Mouse (Mus musculus): ENCODE results near the gene Capg. TPM values are rescaled to one million over a fixed set of nuclear protein-coding genes. Genes with fewer than 3 reads are reported as not detected.

Capg gene
- polyA plus RNA-seq, 1 experiment from 2014 or later = 8.6 TPM

DNA sequence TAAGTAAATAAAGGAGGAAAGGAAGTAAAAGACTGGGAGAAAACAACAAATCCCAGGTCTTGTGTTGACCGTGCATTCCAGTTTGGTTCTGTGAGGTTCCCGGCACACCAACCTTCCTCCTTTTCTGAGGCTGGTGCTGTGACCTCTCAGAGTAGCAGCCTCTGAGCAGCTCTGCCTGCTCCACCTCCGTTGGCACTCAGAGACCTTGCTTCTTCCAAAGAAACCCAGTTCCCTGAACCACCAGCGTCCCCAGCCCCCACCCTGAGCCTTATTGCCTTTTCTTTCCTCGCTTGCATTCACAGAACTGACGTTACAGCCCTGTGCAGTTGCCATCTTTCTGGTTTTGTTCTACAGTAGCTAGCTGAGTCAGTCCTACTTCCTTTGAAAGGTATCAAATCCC is 56.0 kb downstream of the Capg start:
- H3K27me3 ChIP-seq (ENCODE audit: control insufficient read depth, insufficient read depth, low read length) = no peaks in the 10 kb centered on the region
- H3K9ac ChIP-seq (replicated peaks; ENCODE audit: low read length) = no peak overlapping the region
- DNase-seq (no peak), ATAC-seq (ENCODE audit: low FRiP score, low TSS enrichment) (no peak)
- no peak overlapping the region for H3K27ac ChIP-seq (replicated peaks; ENCODE audit: low read depth, low read length)
- H3K4me3 ChIP-seq (replicated peaks; ENCODE audit: low read depth, low read length) = no peak overlapping the region
- H3K4me2 ChIP-seq (ENCODE audit: low read length) = no peak overlapping the region
- 78% methylated on average over 6 of the region's 6 CpGs for WGBS
- no peaks in the 10 kb centered on the region for H3K9me3 ChIP-seq (ENCODE audit: control insufficient read depth, low read length)
- peaks cover 3% of the 10 kb centered on the region; the same call in 1 of the 2 replicates for H3K36me3 ChIP-seq (ENCODE audit: control insufficient read depth, insufficient read depth, low read length)
- H3K4me1 ChIP-seq (ENCODE audit: control insufficient read depth, insufficient read depth, low read length) = peaks cover 13% of the 10 kb centered on the region; the same call in 1 of the 2 replicates

- H3K27me3 ChIP-seq (ENCODE audit: control insufficient read depth, insufficient read depth, low read length) = no peaks in the 10 kb centered on the region
- H3K4me3 ChIP-seq (replicated peaks; ENCODE audit: low read depth, low read length) = no peak overlapping the region
- H3K36me3 ChIP-seq (ENCODE audit: control insufficient read depth, insufficient read depth, low read length) = peaks cover 6% of the 10 kb centered on the region
- no peak overlapping the region for H3K27ac ChIP-seq (replicated peaks; ENCODE audit: low read depth, low read length)
- WGBS = 87% methylated on average over 12 of the region's 12 CpGs
- H3K9ac ChIP-seq (replicated peaks; ENCODE audit: low read length) = no peak overlapping the region
- peaks cover 13% of the 10 kb centered on the region; the same call in 1 of the 2 replicates for H3K4me1 ChIP-seq (ENCODE audit: control insufficient read depth, insufficient read depth, low read length)
- H3K9me3 ChIP-seq (ENCODE audit: control insufficient read depth, low read length) = no peaks in the 10 kb centered on the region
- no peak overlapping the region for H3K4me2 ChIP-seq (ENCODE audit: low read length)
- DNase-seq (no peak), ATAC-seq (ENCODE audit: low FRiP score, low TSS enrichment) (no peak)
These were observed 56.6 kb downstream of the Capg start for GRCm38 (mm10) chr6:72600771-72601170.

GRCm38 (mm10) chr6:72601732-72602131 is 57.5 kb downstream of the Capg start:
- Histone ChIP-seq H3K27me3 (ENCODE audit: control insufficient read depth, insufficient read depth, low read length) (no peaks in the 10 kb centered on the region), H3K4me2 (ENCODE audit: low read length) (no peak overlapping the region), H3K27ac (replicated peaks; ENCODE audit: low read depth, low read length) (no peak overlapping the region), H3K36me3 (ENCODE audit: control insufficient read depth, insufficient read depth, low read length) (peaks cover 16% of the 10 kb centered on the region), H3K4me1 (ENCODE audit: control insufficient read depth, insufficient read depth, low read length) (peaks cover 13% of the 10 kb centered on the region; the same call in 1 of the 2 replicates), H3K4me3 (replicated peaks; ENCODE audit: low read depth, low read length) (no peak overlapping the region), H3K9ac (replicated peaks; ENCODE audit: low read length) (no peak overlapping the region), H3K9me3 (ENCODE audit: control insufficient read depth, low read length) (no peaks in the 10 kb centered on the region)
- 64% methylated on average over 1 of the region's 1 CpGs for WGBS
- ATAC-seq (ENCODE audit: low FRiP score, low TSS enrichment) (no peak), DNase-seq (peak; percentile 78)

- Histone ChIP-seq H3K9me3 (ENCODE audit: control insufficient read depth, low read length) (no peaks in the 10 kb centered on the region), H3K36me3 (ENCODE audit: control insufficient read depth, insufficient read depth, low read length) (peaks cover 35% of the 10 kb centered on the region), H3K4me1 (ENCODE audit: control insufficient read depth, insufficient read depth, low read length) (peaks cover under 1% of the 10 kb centered on the region; the same call in 1 of the 2 replicates), H3K4me3 (replicated peaks; ENCODE audit: low read depth, low read length) (no peak overlapping the region), H3K27ac (replicated peaks; ENCODE audit: low read depth, low read length) (no peak overlapping the region), H3K27me3 (ENCODE audit: control insufficient read depth, insufficient read depth, low read length) (no peaks in the 10 kb centered on the region), H3K4me2 (ENCODE audit: low read length) (no peak overlapping the region), H3K9ac (replicated peaks; ENCODE audit: low read length) (no peak overlapping the region)
- WGBS = 92% methylated on average over 2 of the region's 2 CpGs
- no peak for DNase-seq
- ATAC-seq (ENCODE audit: low FRiP score, low TSS enrichment) = no peak
These were observed 59.9 kb downstream of the Capg start for GRCm38 (mm10) chr6:72604066-72604465.

- Histone ChIP-seq H3K27me3 (ENCODE audit: control insufficient read depth, insufficient read depth, low read length) (no peaks in the 10 kb centered on the region), H3K36me3 (ENCODE audit: control insufficient read depth, insufficient read depth, low read length) (peaks cover 64% of the 10 kb centered on the region), H3K9ac (replicated peaks; ENCODE audit: low read length) (no peak overlapping the region), H3K27ac (replicated peaks; ENCODE audit: low read depth, low read length) (no peak overlapping the region), H3K4me1 (ENCODE audit: control insufficient read depth, insufficient read depth, low read length) (no peaks in the 10 kb centered on the region), H3K4me2 (ENCODE audit: low read length) (no peak overlapping the region), H3K9me3 (ENCODE audit: control insufficient read depth, low read length) (no peaks in the 10 kb centered on the region), H3K4me3 (replicated peaks; ENCODE audit: low read depth, low read length) (no peak overlapping the region)
- DNase-seq (no peak), ATAC-seq (ENCODE audit: low FRiP score, low TSS enrichment) (no peak)
- WGBS = 84% methylated on average over 4 of the region's 4 CpGs
These were observed 62.9 kb downstream of the Capg start for GRCm38 (mm10) chr6:72607060-72607459.

- Histone ChIP-seq H3K27ac (replicated peaks; ENCODE audit: low read depth, low read length) (no peak overlapping the region), H3K27me3 (ENCODE audit: control insufficient read depth, insufficient read depth, low read length) (no peaks in the 10 kb centered on the region), H3K36me3 (ENCODE audit: control insufficient read depth, insufficient read depth, low read length) (peaks cover 67% of the 10 kb centered on the region), H3K4me3 (replicated peaks; ENCODE audit: low read depth, low read length) (no peak overlapping the region), H3K9ac (replicated peaks; ENCODE audit: low read length) (no peak overlapping the region), H3K4me1 (ENCODE audit: control insufficient read depth, insufficient read depth, low read length) (no peaks in the 10 kb centered on the region), H3K4me2 (ENCODE audit: low read length) (no peak overlapping the region), H3K9me3 (ENCODE audit: control insufficient read depth, low read length) (no peaks in the 10 kb centered on the region)
- DNase-seq (no peak), ATAC-seq (ENCODE audit: low FRiP score, low TSS enrichment) (no peak)
- WGBS = 92% methylated on average over 5 of the region's 5 CpGs
These were observed 63.5 kb downstream of the Capg start for GRCm38 (mm10) chr6:72607676-72608075.

DNA sequence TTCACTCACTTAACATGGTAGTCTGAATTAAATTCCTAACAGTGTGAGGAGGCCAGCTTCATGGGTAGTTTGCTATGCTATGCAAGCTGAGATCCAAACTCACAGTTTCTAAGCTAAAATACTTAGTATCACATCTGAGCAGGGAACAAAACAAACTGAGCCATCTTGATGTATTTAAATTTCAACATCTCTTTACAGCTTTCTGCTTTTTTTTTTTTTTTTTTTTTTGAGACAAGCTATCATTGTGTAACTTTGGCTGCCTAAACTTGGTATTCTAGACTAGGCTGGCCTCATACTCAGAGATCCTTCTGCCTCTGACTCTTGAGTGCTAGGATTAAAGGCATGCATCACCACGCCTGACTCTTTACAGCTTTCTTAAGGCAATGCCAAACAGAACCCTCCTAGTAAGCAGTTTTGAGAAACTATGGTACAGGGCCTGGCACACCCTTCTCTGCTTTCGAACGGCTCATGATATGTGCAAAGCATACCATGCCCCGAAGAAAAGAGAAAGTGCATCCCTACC is 64.5 kb downstream of the Capg start:
- no peak overlapping the region for H3K4me2 ChIP-seq (ENCODE audit: low read length)
- WGBS = 91% methylated on average over 4 of the region's 4 CpGs

DNA sequence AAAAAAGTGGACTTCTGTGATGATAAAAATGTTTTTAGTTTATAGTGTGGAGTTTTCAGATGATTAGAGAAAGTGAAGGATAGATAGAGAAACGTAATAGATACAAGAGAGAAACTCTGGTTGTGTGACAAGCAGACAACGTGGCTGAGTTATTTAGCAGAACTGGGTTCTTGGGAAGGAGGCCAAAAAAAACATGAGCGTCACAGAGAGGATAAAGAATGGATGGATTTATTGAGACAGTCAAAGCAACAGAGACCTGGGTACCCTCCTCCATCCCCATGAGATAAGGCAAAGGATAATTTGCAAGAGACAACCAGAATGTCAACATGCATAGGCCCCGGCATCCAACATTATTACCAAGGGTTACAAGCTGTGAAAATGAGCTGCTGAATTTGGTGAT is 66.1 kb downstream of the Capg start:
- H3K36me3 ChIP-seq (ENCODE audit: control insufficient read depth, insufficient read depth, low read length) = peaks cover 73% of the 10 kb centered on the region
- ATAC-seq (ENCODE audit: low FRiP score, low TSS enrichment) (no peak), DNase-seq (no peak)
- no peaks in the 10 kb centered on the region for H3K27me3 ChIP-seq (ENCODE audit: control insufficient read depth, insufficient read depth, low read length)
- no peak overlapping the region for H3K27ac ChIP-seq (replicated peaks; ENCODE audit: low read depth, low read length)
- H3K4me3 ChIP-seq (replicated peaks; ENCODE audit: low read depth, low read length) = no peak overlapping the region
- H3K4me2 ChIP-seq (ENCODE audit: low read length) = no peak overlapping the region
- WGBS = 88% methylated on average over 4 of the region's 4 CpGs
- H3K9me3 ChIP-seq (ENCODE audit: control insufficient read depth, low read length) = no peaks in the 10 kb centered on the region
- no peak overlapping the region for H3K9ac ChIP-seq (replicated peaks; ENCODE audit: low read length)
- peaks cover 8% of the 10 kb centered on the region for H3K4me1 ChIP-seq (ENCODE audit: control insufficient read depth, insufficient read depth, low read length)

More for the DNA sequence above, 64.5 kb downstream of the Capg start:
- Histone ChIP-seq H3K27me3 (ENCODE audit: control insufficient read depth, insufficient read depth, low read length) (no peaks in the 10 kb centered on the region), H3K4me1 (ENCODE audit: control insufficient read depth, insufficient read depth, low read length) (no peaks in the 10 kb centered on the region), H3K9ac (replicated peaks; ENCODE audit: low read length) (no peak overlapping the region), H3K4me3 (replicated peaks; ENCODE audit: low read depth, low read length) (no peak overlapping the region), H3K36me3 (ENCODE audit: control insufficient read depth, insufficient read depth, low read length) (peaks cover 76% of the 10 kb centered on the region), H3K27ac (replicated peaks; ENCODE audit: low read depth, low read length) (no peak overlapping the region), H3K9me3 (ENCODE audit: control insufficient read depth, low read length) (no peaks in the 10 kb centered on the region)
- no peak for ATAC-seq (ENCODE audit: low FRiP score, low TSS enrichment)
- DNase-seq = no peak

Measured in midbrain, embryonic 14.5 days (tissue).